Mouse (Mus musculus) embryonic fibroblast, embryonic 13.5 days (primary cell): Measurements from ENCODE around the gene Gm11627.

Experiments used
- CTCF ChIP-seq: IDR thresholded peaks from 2 replicates; pipeline ENCODE4 v1.5.1; 2011; ENCODE audit warnings: mild to moderate bottlenecking, control low read depth, low read length, moderate library complexity, borderline replicate concordance; ENCODE audit not compliant: insufficient read depth
- POLR2A ChIP-seq: IDR thresholded peaks from 2 replicates; pipeline ENCODE4 v1.6.1; 2011; ENCODE audit warnings: low read depth, mild to moderate bottlenecking, control low read depth, low read length, moderate library complexity

GRCm38 (mm10) chr11:102534078-102534477 is 45.2 kb downstream of the Gm11627 start:
- TF ChIP-seq CTCF, result no peak
- no peak for TF ChIP-seq POLR2A
